Mouse (Mus musculus): ENCODE data around the gene Gm49661.

The Gm49661 gene

GRCm38 (mm10) chr8:84986379-84986945 lies 17.2 kb upstream of the Gm49661 start:
- H3K36me3 ChIP-seq (ENCODE audit: insufficient read depth, low read length) = peaks cover 12% of the 10 kb centered on the region; the same call in 1 of the 2 replicates
- H3K27me3 ChIP-seq (ENCODE audit: insufficient read depth, low read length) = no peaks in the 10 kb centered on the region
- H3K9me3 ChIP-seq (ENCODE audit: low read length) = no peaks in the 10 kb centered on the region
- H3K4me1 ChIP-seq (replicated peaks; ENCODE audit: low read depth, low read length) = peaks cover 87% of the 10 kb centered on the region
- TF ChIP-seq POU5F1 (IDR thresholded peaks at IDR 0.05; ENCODE audit: borderline replicate concordance, low read length) (no peak), CTCF (conservative IDR thresholded peaks at IDR 0.05; ENCODE audit: low read length) (no peak), NANOG (IDR thresholded peaks at IDR 0.05; ENCODE audit: borderline replicate concordance, low read length) (no peak)
- peak overlapping the region; percentile 91 for H3K4me3 ChIP-seq (replicated peaks; ENCODE audit: low read length)

GRCm38 (mm10) chr8:84985684-84986378 lies 16.6 kb upstream of the Gm49661 start:
- H3K4me1 ChIP-seq (replicated peaks; ENCODE audit: low read depth, low read length) = peaks cover 87% of the 10 kb centered on the region
- no peaks in the 10 kb centered on the region for H3K9me3 ChIP-seq (ENCODE audit: low read length)
- no peaks in the 10 kb centered on the region for H3K27me3 ChIP-seq (ENCODE audit: insufficient read depth, low read length)
- TF ChIP-seq CTCF (conservative IDR thresholded peaks at IDR 0.05; ENCODE audit: low read length) = no peak
- peak overlapping the region; percentile 91 for H3K4me3 ChIP-seq (replicated peaks; ENCODE audit: low read length)
- peaks cover 8% of the 10 kb centered on the region; the same call in 1 of the 2 replicates for H3K36me3 ChIP-seq (ENCODE audit: insufficient read depth, low read length)

- TF ChIP-seq POU5F1 (IDR thresholded peaks at IDR 0.05; ENCODE audit: borderline replicate concordance, low read length) (no peak), CTCF (conservative IDR thresholded peaks at IDR 0.05; ENCODE audit: low read length) (no peak), NANOG (IDR thresholded peaks at IDR 0.05; ENCODE audit: borderline replicate concordance, low read length) (no peak)
These were observed 15.9 kb upstream of the Gm49661 start for GRCm38 (mm10) chr8:84985049-84985683.

GRCm38 (mm10) chr8:84984294-84985048 lies 15.2 kb upstream of the Gm49661 start:
- Histone ChIP-seq H3K9me3 (ENCODE audit: low read length) (no peaks in the 10 kb centered on the region), H3K27me3 (ENCODE audit: insufficient read depth, low read length) (no peaks in the 10 kb centered on the region), H3K36me3 (ENCODE audit: insufficient read depth, low read length) (peaks cover 8% of the 10 kb centered on the region; the same call in 1 of the 2 replicates), H3K4me1 (replicated peaks; ENCODE audit: low read depth, low read length) (peaks cover 91% of the 10 kb centered on the region), H3K4me3 (replicated peaks; ENCODE audit: low read length) (peak overlapping the region; percentile 91)
- TF ChIP-seq POU5F1 (IDR thresholded peaks at IDR 0.05; ENCODE audit: borderline replicate concordance, low read length) = no peak
- no peak for TF ChIP-seq CTCF (conservative IDR thresholded peaks at IDR 0.05; ENCODE audit: low read length)
- no peak for TF ChIP-seq NANOG (IDR thresholded peaks at IDR 0.05; ENCODE audit: borderline replicate concordance, low read length)

More at GRCm38 (mm10) chr8:84985049-84985683, 15.9 kb upstream of the Gm49661 start:
- Histone ChIP-seq H3K36me3 (ENCODE audit: insufficient read depth, low read length) (peaks cover 8% of the 10 kb centered on the region; the same call in 1 of the 2 replicates), H3K4me3 (replicated peaks; ENCODE audit: low read length) (peak overlapping the region; percentile 91), H3K4me1 (replicated peaks; ENCODE audit: low read depth, low read length) (peaks cover 91% of the 10 kb centered on the region), H3K9me3 (ENCODE audit: low read length) (no peaks in the 10 kb centered on the region), H3K27me3 (ENCODE audit: insufficient read depth, low read length) (no peaks in the 10 kb centered on the region)

GRCm38 (mm10) chr8:84982499-84983011 lies 13.3 kb upstream of the Gm49661 start:
- Histone ChIP-seq H3K4me3 (replicated peaks; ENCODE audit: low read length) (peak overlapping the region; percentile 39), H3K9me3 (ENCODE audit: low read length) (no peaks in the 10 kb centered on the region), H3K36me3 (ENCODE audit: insufficient read depth, low read length) (peaks cover 8% of the 10 kb centered on the region; the same call in 1 of the 2 replicates), H3K27me3 (ENCODE audit: insufficient read depth, low read length) (no peaks in the 10 kb centered on the region), H3K4me1 (replicated peaks; ENCODE audit: low read depth, low read length) (peaks cover 82% of the 10 kb centered on the region)
- no peak for TF ChIP-seq NANOG (IDR thresholded peaks at IDR 0.05; ENCODE audit: borderline replicate concordance, low read length)

- peaks cover 13% of the 10 kb centered on the region; the same call in 1 of the 2 replicates for H3K36me3 ChIP-seq (ENCODE audit: insufficient read depth, low read length)
- peak overlapping the region; percentile 39 for H3K4me3 ChIP-seq (replicated peaks; ENCODE audit: low read length)
- H3K9me3 ChIP-seq (ENCODE audit: low read length) = no peaks in the 10 kb centered on the region
- TF ChIP-seq CTCF (conservative IDR thresholded peaks at IDR 0.05; ENCODE audit: low read length) = no peak
- H3K27me3 ChIP-seq (ENCODE audit: insufficient read depth, low read length) = no peaks in the 10 kb centered on the region
- peaks cover 75% of the 10 kb centered on the region for H3K4me1 ChIP-seq (replicated peaks; ENCODE audit: low read depth, low read length)
These were observed 12.6 kb upstream of the Gm49661 start for GRCm38 (mm10) chr8:84981644-84982498.

GRCm38 (mm10) chr8:84980622-84981358 lies 11.6 kb upstream of the Gm49661 start:
- Histone ChIP-seq H3K4me3 (replicated peaks; ENCODE audit: low read length) (peak overlapping the region; percentile 91), H3K27me3 (ENCODE audit: insufficient read depth, low read length) (no peaks in the 10 kb centered on the region), H3K4me1 (replicated peaks; ENCODE audit: low read depth, low read length) (peaks cover 68% of the 10 kb centered on the region), H3K9me3 (ENCODE audit: low read length) (no peaks in the 10 kb centered on the region), H3K36me3 (ENCODE audit: insufficient read depth, low read length) (peaks cover 13% of the 10 kb centered on the region; the same call in 1 of the 2 replicates)
- TF ChIP-seq NANOG (IDR thresholded peaks at IDR 0.05; ENCODE audit: borderline replicate concordance, low read length) = no peak
- TF ChIP-seq POU5F1 (IDR thresholded peaks at IDR 0.05; ENCODE audit: borderline replicate concordance, low read length) = no peak
- TF ChIP-seq CTCF (conservative IDR thresholded peaks at IDR 0.05; ENCODE audit: low read length) = no peak
